ENCODE assay signal across 26 mouse cellular contexts in genomic region chr16:86347753-86348152, GRCm38 (mm10).
A peak's percentile ranks its signal among the peaks of the same experiment; 100 is the strongest.
DNase-seq lines count a peak whose midpoint lies in the region; ATAC-seq and TF ChIP-seq lines count a peak whose summit lies in the region.
"Had no signal": no experiment of that assay in that cellular context is flagged by ENCODE, and none has a peak within 500 bp of the region (broad histone marks: within the 10 kb centered on the region; RNA-seq: fewer than 3 reads in every experiment).

No protein-coding gene starts in this region.

- no peak overlapping the region for H3K9ac ChIP-seq in CH12.LX (ENCODE audit: insufficient read depth, low read depth)
- no peak overlapping the region for H3K9ac ChIP-seq in forebrain, embryonic 11.5 days (ENCODE audit: low read length)
- H3K9ac ChIP-seq: embryonic facial prominence, embryonic 12.5 days; embryonic facial prominence, embryonic 15.5 days; forebrain, postnatal 0 days; hindbrain, embryonic 12.5 days; hindbrain, embryonic 15.5 days had no signal

- H3K27ac ChIP-seq in CH12.LX (ENCODE audit: insufficient read depth, low read depth) = no peak overlapping the region
- H3K27ac ChIP-seq in embryonic fibroblast, embryonic 13.5 days (ENCODE audit: insufficient read depth, low read length) = peak overlapping the region; percentile 76
- H3K27ac ChIP-seq in forebrain, embryonic 11.5 days (ENCODE audit: low read depth, low read length) = no peak overlapping the region
- H3K27ac ChIP-seq: embryonic facial prominence, embryonic 12.5 days; embryonic facial prominence, embryonic 15.5 days; forebrain, embryonic 10.5 days; hindbrain, embryonic 12.5 days; hindbrain, embryonic 15.5 days had no signal

- peaks cover 0 to 13% of the 10 kb centered on the region in 2 experiments; a peak in 2 of 4 replicates for H3K4me1 ChIP-seq in CH12.LX (ENCODE audit: control insufficient read depth in 1 of 2, insufficient read depth in 2 of 2)
- H3K4me1 ChIP-seq in embryonic fibroblast, embryonic 13.5 days (ENCODE audit: control insufficient read depth, insufficient read depth, low read length) = no peaks in the 10 kb centered on the region
- H3K4me1 ChIP-seq in forebrain, embryonic 11.5 days (replicated peaks; ENCODE audit: control insufficient read depth, insufficient read depth, low read length) = no peaks in the 10 kb centered on the region
- H3K4me1 ChIP-seq: embryonic facial prominence, embryonic 12.5 days; embryonic facial prominence, embryonic 15.5 days; forebrain, embryonic 10.5 days; hindbrain, embryonic 12.5 days; hindbrain, embryonic 15.5 days had no signal

- H3K36me3 ChIP-seq in CH12.LX (replicated peaks in 1 of 2; ENCODE audit: control insufficient read depth in 1 of 2, insufficient read depth in 1 of 2, low read length in 1 of 2) = no peaks in the 10 kb centered on the region
- no peaks in the 10 kb centered on the region for H3K36me3 ChIP-seq in forebrain, embryonic 11.5 days (ENCODE audit: control insufficient read depth, insufficient read depth, low read length)
- H3K36me3 ChIP-seq: embryonic facial prominence, embryonic 12.5 days; embryonic facial prominence, embryonic 15.5 days; forebrain, embryonic 10.5 days; hindbrain, embryonic 12.5 days; hindbrain, embryonic 15.5 days had no signal

- 84% methylated on average over 5 of the region's 5 CpGs for WGBS in forebrain, embryonic 11.5 days

- DNase-seq in 3T3-L1 (ENCODE audit: low read depth, low spot score) (peak; percentile 94), CH12.LX (ENCODE audit: extremely low read depth) (peak; percentile 79)
- DNase-seq in layer of hippocampus, postnatal 36 days = no peak
- DNase-seq in forebrain, embryonic 11.5 days (ENCODE audit: low spot score) = no peak
- DNase-seq in gastrocnemius, postnatal 10 days = no peak
- DNase-seq: adrenal gland, adult 2 months; adrenal gland, postnatal 14 days; B cell, adult 2 months; cerebellum, adult 11 months; cerebellum, adult 2 months; cerebellum, adult 9-11 months; cerebellum, postnatal 25 days; forebrain, postnatal 0 days; gastrocnemius, postnatal 14 days; heart, adult 11 months had no signal

- dilution Hi-C loops in CH12.LX (cut with MboI; ENCODE audit: extremely low pct_ligation_motif_present, extremely low pct_unique_long_range_greater_than_20kb, low sequenced_read_pairs) = no loop called here

- H3K9me3 ChIP-seq in CH12.LX (replicated peaks; ENCODE audit: low read length) = no peaks in the 10 kb centered on the region
- no peaks in the 10 kb centered on the region for H3K9me3 ChIP-seq in forebrain, embryonic 11.5 days (ENCODE audit: control insufficient read depth, low read length)
- H3K9me3 ChIP-seq: embryonic facial prominence, embryonic 12.5 days; embryonic facial prominence, embryonic 15.5 days; forebrain, embryonic 10.5 days; hindbrain, embryonic 12.5 days; hindbrain, embryonic 15.5 days had no signal

- TF ChIP-seq CTCF in CH12.LX (conservative IDR thresholded peaks at IDR 0.05 in 1 of 2, IDR thresholded peaks at IDR 0.05 in 1 of 2; ENCODE audit: low read depth in 2 of 2, low read length in 2 of 2) = no peak
- no peak for TF ChIP-seq CTCF in embryonic fibroblast, embryonic 13.5 days (IDR thresholded peaks at IDR 0.05; ENCODE audit: borderline replicate concordance, insufficient read depth, low read length)

- no peak for ATAC-seq in forebrain, embryonic 11.5 days (replicated peaks; ENCODE audit: low FRiP score)
- ATAC-seq: CD4-positive, CD25-positive, alpha-beta regulatory T cell, adult 4 months; forebrain, embryonic 14.5 days; forebrain, postnatal 0 days; intestine, postnatal 0 days had no signal

- H3K79me2 ChIP-seq in CH12.LX (replicated peaks; ENCODE audit: control insufficient read depth, extremely low read depth, insufficient read depth, poor library complexity, severe bottlenecking) = no peaks in the 10 kb centered on the region

- no peaks in the 10 kb centered on the region for H3K27me3 ChIP-seq in CH12.LX (replicated peaks)
- H3K27me3 ChIP-seq in forebrain, embryonic 11.5 days (ENCODE audit: control insufficient read depth, insufficient read depth, low read length) = no peaks in the 10 kb centered on the region
- H3K27me3 ChIP-seq: embryonic facial prominence, embryonic 12.5 days; embryonic facial prominence, embryonic 15.5 days; hindbrain, embryonic 12.5 days; hindbrain, embryonic 15.5 days had no signal

- H3K4me2 ChIP-seq in CH12.LX (ENCODE audit: insufficient read depth, low read depth, poor library complexity, severe bottlenecking) = no peak overlapping the region; the same call in 1 of the 2 replicates
- no peak overlapping the region for H3K4me2 ChIP-seq in forebrain, embryonic 11.5 days (ENCODE audit: low read depth, low read length, severe bottlenecking)
- H3K4me2 ChIP-seq: embryonic facial prominence, embryonic 12.5 days; embryonic facial prominence, embryonic 15.5 days; heart, embryonic 11.5 days; hindbrain, embryonic 12.5 days; hindbrain, embryonic 15.5 days had no signal

- in situ Hi-C loops in CH12.LX (cut with MboI; ENCODE audit: low pct_ligation_motif_present, low pct_unique_long_range_greater_than_20kb, low sequenced_read_pairs) = no loop called here

- TF ChIP-seq EP300 in CH12.LX (IDR thresholded peaks at IDR 0.05; ENCODE audit: low read length) = peak; percentile 94

- no peak for TF ChIP-seq RAD21 in CH12.LX (IDR thresholded peaks at IDR 0.05; ENCODE audit: low read depth, low read length)

- no peak for TF ChIP-seq POLR2A in CH12.LX (IDR thresholded peaks at IDR 0.05; ENCODE audit: low read depth, low read length)
- TF ChIP-seq POLR2A in embryonic fibroblast, embryonic 13.5 days (IDR thresholded peaks at IDR 0.05; ENCODE audit: low read depth, low read length) = no peak

- no peak overlapping the region for H3K4me3 ChIP-seq in CH12.LX (replicated peaks in 1 of 3; ENCODE audit: low read depth in 2 of 3, low read length in 2 of 3, poor library complexity in 1 of 3)
- no peak overlapping the region for H3K4me3 ChIP-seq in embryonic fibroblast, embryonic 13.5 days (ENCODE audit: insufficient read depth, low read length)
- no peak overlapping the region for H3K4me3 ChIP-seq in forebrain, embryonic 11.5 days (ENCODE audit: low read depth, low read length)
- H3K4me3 ChIP-seq: embryonic facial prominence, embryonic 12.5 days; embryonic facial prominence, embryonic 15.5 days; erythroblast, embryonic 14.5 days; forebrain, embryonic 10.5 days; hindbrain, embryonic 12.5 days; hindbrain, embryonic 15.5 days had no signal

TF ChIP-seq in CH12.LX, 34 proteins besides CTCF, POLR2A, EP300 and RAD21:
- TF ChIP-seq SMC3 (IDR thresholded peaks at IDR 0.05; ENCODE audit: low read depth, low read length) = no peak
- no peak for TF ChIP-seq CHD2 (IDR thresholded peaks at IDR 0.05; ENCODE audit: low read length)
- TF ChIP-seq MYC (IDR thresholded peaks at IDR 0.05; ENCODE audit: low read depth, low read length) = 0 out of 2 replicates have a peak, but pooled peaks have one; percentile 26
- TF ChIP-seq BHLHE40 (IDR thresholded peaks at IDR 0.05; ENCODE audit: low read depth, low read length) = peak; percentile 59
- TF ChIP-seq ETS1 (conservative IDR thresholded peaks at IDR 0.05; ENCODE audit: low read depth, low read length) = peak; percentile 91
- no peak for TF ChIP-seq USF2 (conservative IDR thresholded peaks at IDR 0.05; ENCODE audit: low read depth, low read length)
- peak; percentile 97 for TF ChIP-seq JUND (conservative IDR thresholded peaks at IDR 0.05; ENCODE audit: low read depth, low read length)
- TF ChIP-seq IRF4 (IDR thresholded peaks at IDR 0.05; ENCODE audit: low read depth, low read length) = peak; percentile 34; the same call in 1 of the 2 replicates
- no peak for TF ChIP-seq MAFK (IDR thresholded peaks at IDR 0.05; ENCODE audit: insufficient replicate concordance, low read length)
- TF ChIP-seq JUN (IDR thresholded peaks at IDR 0.05; ENCODE audit: insufficient read depth, low read depth, low read length) = peak; percentile 89

Comparison
In these comparisons a context has a peak if more than half of its experiments do, and no peak if none do; other contexts are left out.
1. DNase-seq: peak in 3T3-L1 (single experiment) and CH12.LX (single experiment); none in layer of hippocampus, postnatal 36 days (0 of 2), forebrain, embryonic 11.5 days (single experiment) and gastrocnemius, postnatal 10 days (single experiment).